Mouse (Mus musculus) embryonic facial prominence, embryonic 10.5 days (tissue): ENCODE measurements around the gene Fgf11. TPM values are rescaled to one million over a fixed set of nuclear protein-coding genes. Genes with fewer than 3 reads are reported as not detected.

Experiments
- DNase-seq: peaks from one replicate; pipeline ENCODE4 v3.0.0-alpha.2; 2017; ENCODE audit warnings: low spot score
- H3K27ac ChIP-seq: fragments of 300-500 bp; sonication (generic); replicated peaks from 2 replicates; pipeline ENCODE4 v1.5.1; 2016; ENCODE audit warnings: mild to moderate bottlenecking
- H3K27me3 ChIP-seq: fragments of 300-500 bp; sonication (generic); replicated peaks from 2 replicates; pipeline ENCODE4 v1.6.1; 2016; ENCODE audit warnings: low read depth, mild to moderate bottlenecking; ENCODE audit not compliant: poor library complexity, severe bottlenecking
- H3K36me3 ChIP-seq: fragments of 300-500 bp; sonication (generic); replicated peaks from 2 replicates; pipeline ENCODE4 v1.6.1; 2016; ENCODE audit warnings: mild to moderate bottlenecking, moderate library complexity
- H3K4me1 ChIP-seq: fragments of 300-500 bp; sonication (generic); 2 replicates; pipeline ENCODE4 v1.6.1; 2016
- H3K4me3 ChIP-seq: fragments of 300-500 bp; sonication (generic); 2 replicates; pipeline ENCODE4 v1.5.1; 2016; ENCODE audit warnings: mild to moderate bottlenecking, moderate library complexity
- H3K9me3 ChIP-seq: fragments of 300-500 bp; sonication (generic); 2 replicates; pipeline ENCODE4 v1.6.1; 2016; ENCODE audit warnings: mild to moderate bottlenecking
- WGBS: fragments of 180-500 bp; shearing (Covaris S2); methylation state at CpG from one replicate; pipeline ENCODE4 v1.1.7; 2016; 5-methylcytosine and 5-hydroxymethylcytosine counted together
- polyA plus RNA-seq: library from polyadenylated mRNA; unstranded; fragments of >200 nt; fragmentation: Nextera tagmentation; extraction: Ambion mirVana; gene quantifications from 2 replicates; pipeline ENCODE4 v1.2.1, GENCODE M21; 2016

The Fgf11 gene
- polyA plus RNA-seq, 1 experiment from 2014 or later, result 0.93 TPM

- H3K27ac ChIP-seq, result peak overlapping the region; percentile 95
- H3K4me3 ChIP-seq, result peak overlapping the region; percentile 64
- no peaks in the 10 kb centered on the region for H3K9me3 ChIP-seq
- under 1% methylated on average over 37 of the region's 37 CpGs for WGBS
- peaks cover 4% of the 10 kb centered on the region; the same call in 1 of the 2 replicates for H3K27me3 ChIP-seq
- peaks cover 13% of the 10 kb centered on the region; the same call in 1 of the 2 replicates for H3K36me3 ChIP-seq
- peaks cover 47% of the 10 kb centered on the region for H3K4me1 ChIP-seq
- peak; percentile 95 for DNase-seq
These were observed 42.5 kb downstream of the Fgf11 start for GRCm38 (mm10) chr11:69758971-69759721.

GRCm38 (mm10) chr11:69758478-69758970, 43.1 kb downstream of the Fgf11 start, which contains the start of gene Polr2a:
TSS of gene Polr2a (minus strand) at chr11:69758637.
- Histone ChIP-seq H3K36me3 (peaks cover 13% of the 10 kb centered on the region; the same call in 1 of the 2 replicates), H3K27ac (peak within 1 kb of the TSS; percentile 95), H3K9me3 (no peaks in the 10 kb centered on the region), H3K4me1 (peaks cover 47% of the 10 kb centered on the region), H3K27me3 (peaks cover 4% of the 10 kb centered on the region; the same call in 1 of the 2 replicates), H3K4me3 (peak within 1 kb of the TSS; percentile 64)
- 0% methylated on average over 36 of the region's 36 CpGs for WGBS
- peak; percentile 98 for DNase-seq

- H3K4me3 ChIP-seq, result peak overlapping the region; percentile 64
- peak; percentile 95 for DNase-seq
- H3K9me3 ChIP-seq, result no peaks in the 10 kb centered on the region
- WGBS, result under 1% methylated on average over 26 of the region's 26 CpGs
- H3K4me1 ChIP-seq, result peaks cover 47% of the 10 kb centered on the region
- H3K27ac ChIP-seq, result peak overlapping the region; percentile 95
- peaks cover 4% of the 10 kb centered on the region; the same call in 1 of the 2 replicates for H3K27me3 ChIP-seq
- peaks cover 13% of the 10 kb centered on the region; the same call in 1 of the 2 replicates for H3K36me3 ChIP-seq
These were observed 43.6 kb downstream of the Fgf11 start for GRCm38 (mm10) chr11:69758090-69758456.

GRCm38 (mm10) chr11:69757303-69758089, 44.2 kb downstream of the Fgf11 start:
- peak overlapping the region; percentile 64 for H3K4me3 ChIP-seq
- H3K36me3 ChIP-seq, result peaks cover 13% of the 10 kb centered on the region; the same call in 1 of the 2 replicates
- no peaks in the 10 kb centered on the region for H3K9me3 ChIP-seq
- peaks cover 4% of the 10 kb centered on the region; the same call in 1 of the 2 replicates for H3K27me3 ChIP-seq
- 48% methylated on average over 9 of the region's 9 CpGs for WGBS
- peaks cover 49% of the 10 kb centered on the region for H3K4me1 ChIP-seq
- H3K27ac ChIP-seq, result peak overlapping the region; percentile 95
- no peak for DNase-seq

DNA sequence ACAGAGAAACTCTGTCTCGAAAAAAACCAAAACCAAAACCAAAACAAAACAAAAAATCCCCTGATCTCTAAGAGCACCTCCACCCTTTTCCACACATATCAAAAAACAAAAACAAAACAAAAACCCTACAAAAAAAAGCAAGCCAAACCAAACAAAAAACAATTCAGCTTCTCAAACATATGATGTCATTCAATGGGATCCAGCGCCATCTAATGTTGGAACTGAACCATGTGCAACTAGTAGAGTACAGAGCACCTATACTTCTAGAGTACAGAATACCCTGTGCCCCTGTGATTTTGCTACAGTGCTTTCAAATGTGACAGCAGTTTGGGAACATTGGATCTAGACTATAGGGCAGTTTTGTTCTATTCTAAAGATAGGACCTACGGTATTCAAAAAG, 47.0 kb downstream of the Fgf11 start:
- Histone ChIP-seq H3K4me3 (peak overlapping the region; percentile 64; the same call in 1 of the 2 replicates), H3K27me3 (no peaks in the 10 kb centered on the region), H3K27ac (no peak overlapping the region), H3K36me3 (peaks cover 19% of the 10 kb centered on the region), H3K4me1 (peaks cover 37% of the 10 kb centered on the region), H3K9me3 (no peaks in the 10 kb centered on the region)
- no peak for DNase-seq
- WGBS, result 64% methylated on average over 3 of the region's 3 CpGs

DNA sequence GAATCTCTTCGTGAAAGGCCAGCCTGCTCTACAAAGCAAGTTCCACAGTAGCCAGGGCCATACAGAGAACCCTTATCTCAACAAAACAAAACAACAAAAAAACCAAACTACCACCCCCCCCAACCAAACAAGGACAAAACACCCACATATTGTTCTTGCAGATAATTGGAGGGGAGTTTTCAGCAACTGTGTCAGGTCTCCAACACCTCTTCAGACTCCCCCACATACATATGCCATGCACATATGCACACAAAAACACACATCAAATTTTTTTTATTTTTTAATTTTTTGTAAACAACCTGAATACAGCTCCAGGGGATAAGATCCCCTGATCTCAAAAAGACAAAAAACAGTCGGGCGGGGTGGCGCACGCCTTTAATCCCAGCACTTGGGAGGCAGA, 47.4 kb downstream of the Fgf11 start:
- WGBS, result 93% methylated on average over 5 of the region's 5 CpGs
- no peak for DNase-seq

DNA sequence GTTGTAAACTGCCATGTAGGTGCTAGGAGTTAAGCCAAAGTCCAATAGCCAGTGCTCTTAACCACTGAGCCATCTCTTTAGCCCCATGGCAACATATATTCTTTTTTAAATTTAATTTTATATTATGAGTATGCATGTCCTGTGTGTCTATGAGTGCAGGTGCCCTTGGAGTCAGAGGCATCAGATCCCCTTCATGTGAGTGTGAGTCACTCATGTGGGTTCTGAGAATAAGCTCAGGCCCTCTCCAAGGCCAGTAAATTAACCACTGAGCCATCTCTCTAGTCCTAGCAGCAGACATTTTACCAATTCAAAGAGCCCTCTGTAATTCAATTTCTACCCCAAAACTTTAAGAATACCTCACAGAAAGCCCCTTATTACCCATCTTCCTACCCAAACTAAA, 49.0 kb downstream of the Fgf11 start:
- Histone ChIP-seq H3K4me3 (no peak overlapping the region), H3K4me1 (peaks cover 32% of the 10 kb centered on the region), H3K27ac (no peak overlapping the region), H3K36me3 (peaks cover 38% of the 10 kb centered on the region), H3K27me3 (no peaks in the 10 kb centered on the region), H3K9me3 (no peaks in the 10 kb centered on the region)
- no peak for DNase-seq

More for the DNA sequence above, 47.4 kb downstream of the Fgf11 start:
- Histone ChIP-seq H3K27me3 (no peaks in the 10 kb centered on the region), H3K4me1 (peaks cover 32% of the 10 kb centered on the region), H3K9me3 (no peaks in the 10 kb centered on the region), H3K36me3 (peaks cover 23% of the 10 kb centered on the region), H3K4me3 (peak overlapping the region; percentile 64; the same call in 1 of the 2 replicates), H3K27ac (no peak overlapping the region)

GRCm38 (mm10) chr11:69751635-69752034, 50.0 kb downstream of the Fgf11 start:
- Histone ChIP-seq H3K4me1 (peaks cover 22% of the 10 kb centered on the region), H3K9me3 (no peaks in the 10 kb centered on the region), H3K27me3 (no peaks in the 10 kb centered on the region), H3K4me3 (no peak overlapping the region), H3K36me3 (peaks cover 49% of the 10 kb centered on the region), H3K27ac (no peak overlapping the region)
- WGBS, result 86% methylated on average over 3 of the region's 3 CpGs
- DNase-seq, result no peak

Other genes starting within 250 kb of the Fgf11 start
- 29.5 and 29.8 TPM in 2 replicates for gene Efnb3, start 241.7 kb downstream of the Fgf11 start, polyA plus RNA-seq
- gene Wrap53, start 221.6 kb downstream of the Fgf11 start, polyA plus RNA-seq, result 41.6 and 43.5 TPM in 2 replicates
- gene Trp53, start 221.5 kb downstream of the Fgf11 start, polyA plus RNA-seq, result 219 and 225 TPM in 2 replicates
- 3.2 TPM in 2 replicates for gene Atp1b2, start 195.9 kb downstream of the Fgf11 start, polyA plus RNA-seq
- gene Shbg, start 184.0 kb downstream of the Fgf11 start, polyA plus RNA-seq, result not detected in 2 replicates
- 16.0 TPM in 2 replicates for gene Sat2, start 179.8 kb downstream of the Fgf11 start, polyA plus RNA-seq
- gene Fxr2, start 168.9 kb downstream of the Fgf11 start, polyA plus RNA-seq, result 45.2 and 45.5 TPM in 2 replicates
- gene Sox15, start 146.5 kb downstream of the Fgf11 start, polyA plus RNA-seq, result 0.17 TPM in 1 of 2 replicates, not detected in the other
- gene Mpdu1, start 139.2 kb downstream of the Fgf11 start, polyA plus RNA-seq, result 64.9 and 67.2 TPM in 2 replicates
- 5.3 and 7.3 TPM in 2 replicates for gene Cd68, start 135.7 kb downstream of the Fgf11 start, polyA plus RNA-seq
- 780 and 781 TPM in 2 replicates for gene Eif4a1, start 129.4 kb downstream of the Fgf11 start, polyA plus RNA-seq
- 136 and 141 TPM in 2 replicates for gene Senp3, start 119.8 kb downstream of the Fgf11 start, polyA plus RNA-seq
- 0.15 TPM in 1 of 2 replicates, not detected in the other for gene Tnfsf13, start 116.1 kb downstream of the Fgf11 start, polyA plus RNA-seq
- gene Tnfsf12, start 106.0 kb downstream of the Fgf11 start, polyA plus RNA-seq, result 1.2 and 2.2 TPM in 2 replicates
- gene Tnfsfm13, start 105.8 kb downstream of the Fgf11 start, polyA plus RNA-seq, result 0.88 and 1.3 TPM in 2 replicates
- gene Polr2a, start 43.2 kb downstream of the Fgf11 start, polyA plus RNA-seq, result 31.3 and 34.9 TPM in 2 replicates
- 0.12 TPM in 1 of 2 replicates, not detected in the other for gene Slc35g3, start 39.9 kb downstream of the Fgf11 start, polyA plus RNA-seq
- gene Zbtb4, start 35.9 kb downstream of the Fgf11 start, polyA plus RNA-seq, result 0.55 and 1.0 TPM in 2 replicates
- gene Chrnb1, start 5.9 kb downstream of the Fgf11 start, polyA plus RNA-seq, result 1.4 and 2.3 TPM in 2 replicates
- 2.1 and 2.7 TPM in 2 replicates for gene Tmem102, start 3.8 kb upstream of the Fgf11 start, polyA plus RNA-seq
- gene Gm39566, start 13.4 kb upstream of the Fgf11 start, polyA plus RNA-seq, result not detected in 2 replicates
- gene Spem2, start 16.6 kb upstream of the Fgf11 start, polyA plus RNA-seq, result not detected in 2 replicates
- 0.14 TPM in 1 of 2 replicates, not detected in the other for gene Spem1, start 20.3 kb upstream of the Fgf11 start, polyA plus RNA-seq
- gene Nlgn2, start 35.9 kb upstream of the Fgf11 start, polyA plus RNA-seq, result 4.7 and 5.4 TPM in 2 replicates
- 321 and 340 TPM in 2 replicates for gene Tmem256, start 36.7 kb upstream of the Fgf11 start, polyA plus RNA-seq
- 106 and 111 TPM in 2 replicates for gene Plscr3, start 44.5 kb upstream of the Fgf11 start, polyA plus RNA-seq
- gene Tnk1, start 56.9 kb upstream of the Fgf11 start, polyA plus RNA-seq, result 2.3 and 3.1 TPM in 2 replicates
- 0.31 TPM in 1 of 2 replicates, not detected in the other for gene Tmem95, start 76.2 kb upstream of the Fgf11 start, polyA plus RNA-seq
- 6.8 and 7.0 TPM in 2 replicates for gene Kctd11, start 79.5 kb upstream of the Fgf11 start, polyA plus RNA-seq
- gene Acap1, start 93.7 kb upstream of the Fgf11 start, polyA plus RNA-seq, result 1.3 and 1.5 TPM in 2 replicates
- 14.7 and 14.8 TPM in 2 replicates for gene 2810408A11Rik, start 99.1 kb upstream of the Fgf11 start, polyA plus RNA-seq
- gene Neurl4, start 99.2 kb upstream of the Fgf11 start, polyA plus RNA-seq, result 10.9 and 11.1 TPM in 2 replicates
- 87.6 and 89.1 TPM in 2 replicates for gene Gps2, start 112.0 kb upstream of the Fgf11 start, polyA plus RNA-seq
- gene Eif5a, start 120.1 kb upstream of the Fgf11 start, polyA plus RNA-seq, result 2,818 and 3,035 TPM in 2 replicates
- 5.1 and 5.8 TPM in 2 replicates for gene Ybx2, start 133.9 kb upstream of the Fgf11 start, polyA plus RNA-seq
- 18.6 and 23.7 TPM in 2 replicates for gene Slc2a4, start 146.3 kb upstream of the Fgf11 start, polyA plus RNA-seq
- gene Cldn7, start 162.9 kb upstream of the Fgf11 start, polyA plus RNA-seq, result 56.3 and 56.4 TPM in 2 replicates
- gene Ctdnep1, start 179.3 kb upstream of the Fgf11 start, polyA plus RNA-seq, result 23.9 and 25.3 TPM in 2 replicates
- gene Elp5, start 180.7 kb upstream of the Fgf11 start, polyA plus RNA-seq, result 157 and 161 TPM in 2 replicates
- gene Gabarap, start 189.3 kb upstream of the Fgf11 start, polyA plus RNA-seq, result 317 and 331 TPM in 2 replicates
- 96.5 and 98.3 TPM in 2 replicates for gene Phf23, start 193.9 kb upstream of the Fgf11 start, polyA plus RNA-seq
- 59.0 and 59.8 TPM in 2 replicates for gene Dvl2, start 198.7 kb upstream of the Fgf11 start, polyA plus RNA-seq
- 42.2 and 46.3 TPM in 2 replicates for gene Acadvl, start 213.6 kb upstream of the Fgf11 start, polyA plus RNA-seq
- gene Dlg4, start 215.1 kb upstream of the Fgf11 start, polyA plus RNA-seq, result 12.6 and 13.2 TPM in 2 replicates